Mouse (Mus musculus): ENCODE data around the gene Pkd1l2.

Gene Pkd1l2

GRCm38 (mm10) chr8:117032609-117033008 is 49.6 kb downstream of the Pkd1l2 start:
- DNase-seq (ENCODE audit: low read depth): no peak

DNA sequence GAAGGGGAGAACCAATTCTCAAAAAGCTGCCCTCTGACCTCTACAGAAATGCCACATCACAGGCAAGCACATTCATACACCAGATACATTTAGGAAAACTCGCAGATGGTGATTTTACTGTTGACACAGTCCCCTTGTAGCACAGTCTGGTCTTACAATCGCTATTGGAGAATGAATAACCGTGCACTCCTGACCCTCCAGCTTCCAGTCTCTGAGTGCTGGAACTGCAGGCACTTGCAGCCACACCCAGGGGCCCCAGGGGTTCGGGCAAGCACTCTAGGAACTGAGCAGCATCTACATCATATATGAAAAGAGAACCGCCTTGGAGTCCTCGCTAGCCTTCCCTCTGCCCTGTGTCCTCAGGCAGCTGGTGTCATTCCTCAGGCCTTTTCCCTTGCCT is 50.8 kb downstream of the Pkd1l2 start:
- DNase-seq (ENCODE audit: low read depth): no peak

GRCm38 (mm10) chr8:117028686-117029085 is 53.6 kb downstream of the Pkd1l2 start:
- no peak for DNase-seq (ENCODE audit: low read depth)

DNA sequence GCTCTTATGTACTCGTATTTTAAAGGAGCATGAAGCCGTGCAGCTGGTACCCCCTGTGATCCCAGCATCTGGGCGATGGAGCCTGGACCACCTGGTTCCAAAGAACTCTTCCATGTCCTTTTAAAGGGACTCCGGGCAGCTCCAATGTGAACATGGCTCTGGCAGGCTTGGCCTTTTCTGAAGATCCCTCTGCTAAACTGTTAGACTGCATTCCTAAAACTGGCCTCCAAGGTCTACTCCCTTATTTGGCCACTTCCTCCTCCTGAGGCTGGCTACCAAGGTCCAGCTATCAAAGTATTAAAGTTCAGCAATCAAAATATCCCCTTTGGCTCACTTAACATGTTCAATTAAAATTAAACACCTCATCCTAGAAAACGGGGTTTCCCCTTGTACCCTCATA is 54.6 kb downstream of the Pkd1l2 start:
- no peak for DNase-seq (ENCODE audit: low read depth)

DNA sequence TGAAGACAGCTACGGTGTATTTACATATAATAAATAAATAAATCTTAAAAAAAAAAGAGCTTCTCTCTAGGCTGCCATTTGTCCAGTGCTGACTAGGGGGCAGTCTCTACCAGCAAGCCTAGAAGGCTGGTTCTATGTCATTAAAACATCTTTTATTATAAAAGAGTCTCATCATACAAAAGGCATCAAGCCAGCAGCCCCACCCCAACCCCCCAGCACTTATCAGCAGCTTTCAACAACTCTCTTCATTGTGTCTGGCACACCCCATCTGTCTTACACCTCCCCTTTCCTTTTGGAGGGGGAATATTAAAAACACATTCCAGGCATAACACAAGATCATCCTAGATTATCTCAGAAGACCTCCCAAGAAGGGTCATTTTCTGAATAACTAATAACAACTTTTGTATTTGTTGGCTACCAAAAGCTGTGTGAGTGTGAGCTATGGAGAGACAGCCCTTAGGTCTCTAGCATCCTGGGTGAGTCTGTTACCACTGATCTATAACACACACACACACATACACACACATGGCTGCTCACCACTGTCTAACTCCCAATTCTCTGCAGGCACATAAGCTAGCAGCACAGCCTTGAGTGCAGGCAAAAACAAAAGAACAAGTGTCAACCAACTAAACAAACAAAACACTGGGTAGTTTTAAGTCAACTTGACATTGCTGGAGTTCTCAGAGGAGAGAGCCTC is 59.8 kb downstream of the Pkd1l2 start:
- DNase-seq (ENCODE audit: low read depth): no peak

GRCm38 (mm10) chr8:117019323-117020275 is 62.6 kb downstream of the Pkd1l2 start:
- DNase-seq (ENCODE audit: low read depth): no peak

DNA sequence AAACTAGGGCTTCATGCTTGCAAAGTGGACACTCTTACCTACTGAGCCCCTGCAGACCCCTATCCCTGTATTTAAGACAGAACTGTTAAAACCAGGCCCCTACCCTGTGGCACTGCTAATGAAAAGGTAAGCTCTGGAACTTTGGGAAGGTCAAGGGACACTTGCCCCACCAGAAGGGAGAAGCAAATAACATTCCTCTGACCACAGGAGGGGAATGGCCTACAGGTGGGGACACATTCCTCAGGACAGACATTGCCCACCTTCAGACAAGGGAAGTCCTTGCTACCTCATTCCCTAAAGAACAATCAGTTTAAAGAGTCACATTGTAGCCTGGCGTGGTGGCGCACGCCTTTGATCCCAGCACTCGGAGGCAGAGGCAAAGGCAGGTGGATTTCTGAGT is 64.4 kb downstream of the Pkd1l2 start:
- no peak for DNase-seq (ENCODE audit: low read depth)

GRCm38 (mm10) chr8:117017006-117017405 is 65.2 kb downstream of the Pkd1l2 start:
- DNase-seq (ENCODE audit: low read depth): no peak

GRCm38 (mm10) chr8:117015670-117016069 is 66.6 kb downstream of the Pkd1l2 start:
- no peak for DNase-seq (ENCODE audit: low read depth)

- DNase-seq (ENCODE audit: low read depth): no peak
Measured at GRCm38 (mm10) chr8:117011366-117011765, 70.9 kb downstream of the Pkd1l2 start.

DNA sequence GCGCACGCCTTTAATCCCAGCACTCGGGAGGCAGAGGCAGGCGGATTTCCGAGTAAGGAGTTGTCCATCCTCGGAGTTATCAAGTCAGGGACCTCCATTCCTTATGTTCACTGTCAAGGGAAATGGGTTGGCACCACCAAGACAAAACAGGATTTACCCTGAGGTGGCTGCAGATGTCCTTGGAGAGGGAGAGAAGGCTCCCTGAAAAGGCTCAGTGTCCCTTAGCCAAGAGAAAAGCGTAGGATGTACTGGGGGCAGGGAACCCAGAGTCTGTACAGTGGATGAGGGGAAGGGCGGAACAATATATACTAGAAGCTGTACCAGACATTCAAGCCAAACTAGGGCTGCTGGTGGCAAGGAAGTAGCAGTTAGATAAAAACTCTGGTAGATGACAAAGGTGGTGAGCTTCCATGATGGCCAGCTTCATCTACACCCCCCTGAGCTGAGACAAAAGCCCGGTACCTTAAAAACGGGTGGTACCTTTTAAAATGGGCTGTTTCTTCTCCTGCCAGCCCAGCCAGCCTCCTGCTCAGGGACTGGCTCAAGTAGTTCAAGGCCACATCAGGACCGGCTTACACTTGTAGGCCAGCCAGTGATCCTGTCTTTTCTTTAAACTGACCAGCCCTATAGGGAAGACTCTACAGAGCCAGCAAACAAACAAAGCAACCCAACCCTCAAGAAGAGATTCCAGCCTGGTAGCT is 88.1 kb downstream of the Pkd1l2 start:
- no peak for DNase-seq (ENCODE audit: low read depth)

- DNase-seq (ENCODE audit: low read depth): peak; percentile 96
Measured at GRCm38 (mm10) chr8:116993095-116993867, 89.0 kb downstream of the Pkd1l2 start, which contains the start of gene Gcsh. Gene Gcsh (minus strand): TSS chr8:116993537.

GRCm38 (mm10) chr8:116992176-116992971 is 89.9 kb downstream of the Pkd1l2 start:
- peak; percentile 31 for DNase-seq (ENCODE audit: low read depth)

DNA sequence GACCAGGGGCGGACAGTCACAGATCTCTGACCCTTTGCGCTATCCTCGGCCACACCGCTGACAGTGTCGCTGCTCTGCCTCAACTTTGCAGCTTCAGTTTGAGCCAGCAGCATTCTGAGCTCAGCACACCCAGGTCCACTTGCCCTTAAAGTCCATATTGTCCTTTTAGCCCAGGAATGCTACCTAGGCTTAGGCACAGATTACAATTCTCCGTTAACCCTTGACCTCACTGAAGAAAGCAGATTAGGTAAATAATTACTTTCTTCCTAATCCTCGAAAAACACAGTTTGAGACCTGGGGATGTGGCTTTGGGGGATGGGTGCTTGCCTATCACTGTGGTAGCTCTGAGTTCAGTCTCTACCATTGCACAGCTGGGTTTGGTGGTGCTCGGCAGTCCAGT is 91.0 kb downstream of the Pkd1l2 start:
- DNase-seq (ENCODE audit: low read depth): no peak

DNA sequence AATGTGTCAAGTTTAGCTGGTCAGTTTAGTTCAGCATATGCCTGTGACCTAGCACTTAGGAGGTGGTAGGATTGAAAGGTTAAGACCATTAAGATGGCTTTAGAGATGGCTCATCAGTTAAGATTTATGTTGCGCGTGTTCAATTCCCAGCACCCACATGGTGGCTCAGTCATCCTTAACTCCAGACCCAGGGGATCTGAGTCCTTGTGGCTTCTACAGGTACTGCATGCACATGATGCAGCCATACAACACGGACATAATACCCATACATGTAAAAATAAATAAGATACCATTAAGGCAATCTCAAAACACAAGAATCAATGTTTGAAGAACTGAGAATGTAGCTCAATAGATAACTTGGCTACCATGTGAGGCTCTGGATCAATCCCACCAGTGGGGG is 92.4 kb downstream of the Pkd1l2 start:
- DNase-seq (ENCODE audit: low read depth): no peak

DNA sequence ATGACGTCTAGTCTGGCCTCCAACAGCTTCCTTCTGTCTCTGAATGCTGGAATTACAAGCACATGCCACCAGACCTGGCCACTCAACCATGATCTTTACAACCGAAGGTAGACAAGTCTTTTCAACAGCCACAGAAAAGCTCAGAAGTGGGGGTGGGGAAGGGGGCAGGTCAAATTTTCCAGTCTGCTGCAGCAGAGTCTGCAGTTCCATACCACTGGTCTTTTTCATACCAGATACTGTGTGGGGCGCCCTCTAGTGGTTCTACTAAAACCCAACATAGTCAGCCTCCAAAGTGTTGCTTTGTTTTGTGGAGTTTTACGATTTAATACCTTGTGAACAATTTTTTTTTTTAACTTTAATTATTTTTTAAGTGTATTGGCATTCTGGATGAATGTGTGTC is 102.1 kb downstream of the Pkd1l2 start:
- DNase-seq (ENCODE audit: low read depth): peak; percentile 29

DNA sequence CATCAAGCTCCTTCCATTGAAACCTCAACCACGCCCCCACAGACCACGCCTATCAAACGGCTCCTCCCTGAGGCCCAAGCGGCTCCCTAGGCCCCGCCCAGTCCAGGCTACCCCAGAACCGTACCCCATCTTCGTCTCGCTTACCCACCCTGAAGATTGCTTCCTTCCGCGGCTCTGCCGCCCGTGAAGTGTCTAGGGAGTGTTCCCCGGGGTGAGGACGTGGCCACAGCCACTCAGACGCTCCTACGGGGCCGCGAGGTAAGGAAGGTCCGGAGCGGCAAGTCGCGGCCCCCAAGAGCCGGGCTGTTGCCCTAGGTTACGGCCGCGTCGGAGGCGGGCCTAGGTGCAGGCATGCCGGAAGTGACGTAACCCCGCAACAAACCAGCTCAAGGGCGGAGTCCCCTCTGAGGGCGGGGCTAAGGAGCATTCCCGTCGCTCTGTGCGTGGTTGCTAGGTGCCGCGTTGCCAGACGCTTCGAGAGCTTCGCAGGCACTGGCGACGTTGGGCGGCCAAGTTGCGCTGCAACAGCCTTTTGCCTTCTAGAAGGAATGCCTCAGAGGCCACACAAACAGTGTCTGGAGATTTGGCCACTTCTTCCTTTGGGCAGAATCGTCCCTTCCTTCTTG is 103.5 kb downstream of the Pkd1l2 start, which contains the start of gene 1700030J22Rik:
Gene 1700030J22Rik, minus strand, starts transcription at position 329 of the 626 bp plus-strand sequence.
- DNase-seq (ENCODE audit: low read depth): peak; percentile 94

DNA sequence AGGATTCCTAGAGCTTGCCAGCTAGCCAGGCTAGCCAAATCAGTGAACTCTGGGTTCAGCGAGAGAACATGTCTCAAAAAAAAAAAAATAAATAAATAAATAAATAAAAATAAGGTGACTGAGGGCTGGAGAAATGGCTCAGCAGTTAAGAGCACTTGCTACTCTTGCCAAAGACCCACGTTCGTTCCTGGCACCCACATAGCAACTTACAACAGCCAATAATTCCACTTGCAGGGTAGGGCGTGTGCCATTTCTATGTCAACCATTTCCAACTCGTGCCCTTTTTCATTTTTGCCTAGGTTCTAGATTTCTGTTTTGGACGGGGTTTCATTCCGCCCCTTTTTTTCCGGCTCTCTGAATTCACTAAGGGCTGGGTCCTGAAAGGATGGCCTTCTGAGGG is 104.2 kb downstream of the Pkd1l2 start:
- DNase-seq (ENCODE audit: low read depth): no peak

DNA sequence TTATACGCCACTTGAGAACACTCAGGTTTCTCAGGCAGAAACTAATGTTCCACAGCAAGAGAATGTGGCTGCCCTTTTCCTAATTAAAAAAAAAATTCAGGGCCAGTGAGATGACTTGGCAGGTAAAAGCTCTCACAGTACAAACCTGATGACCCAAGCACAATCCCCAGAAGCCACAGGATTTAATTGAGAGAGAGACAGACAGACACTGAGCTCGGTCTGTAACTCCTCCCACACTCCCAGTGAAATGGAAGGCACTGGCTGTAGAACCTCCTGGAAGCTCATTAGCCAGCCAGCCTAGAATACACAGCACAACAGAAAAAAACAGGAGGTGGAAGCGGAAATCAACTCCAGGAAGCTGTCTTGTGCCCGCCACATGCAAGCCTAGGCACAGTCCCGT is 106.6 kb downstream of the Pkd1l2 start:
- no peak for DNase-seq (ENCODE audit: low read depth)

DNA sequence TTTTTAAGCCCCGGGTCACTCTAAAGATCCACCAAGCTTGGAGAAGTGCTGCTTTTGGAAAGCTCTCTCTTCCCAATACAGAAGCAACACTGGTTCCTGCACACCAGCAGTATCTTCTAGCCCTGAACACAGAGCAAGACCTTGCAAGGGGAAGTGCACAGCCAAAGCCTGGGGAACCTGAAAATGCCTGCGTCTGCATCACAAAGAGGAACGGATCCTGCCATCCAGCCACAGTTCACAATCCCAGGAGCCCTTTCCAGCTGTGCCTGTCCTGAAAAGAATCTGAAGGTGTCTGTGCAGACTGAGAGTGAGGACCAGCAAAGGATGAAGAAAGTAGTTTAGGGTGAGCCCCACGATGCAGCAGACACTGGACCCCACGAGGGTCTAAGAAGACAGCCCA is 107.2 kb downstream of the Pkd1l2 start:
- DNase-seq (ENCODE audit: low read depth): no peak

Measured in fibroblast of lung, adult 2 months (primary cell).